Mouse (Mus musculus): ENCODE results near the gene Sox10.

DNA sequence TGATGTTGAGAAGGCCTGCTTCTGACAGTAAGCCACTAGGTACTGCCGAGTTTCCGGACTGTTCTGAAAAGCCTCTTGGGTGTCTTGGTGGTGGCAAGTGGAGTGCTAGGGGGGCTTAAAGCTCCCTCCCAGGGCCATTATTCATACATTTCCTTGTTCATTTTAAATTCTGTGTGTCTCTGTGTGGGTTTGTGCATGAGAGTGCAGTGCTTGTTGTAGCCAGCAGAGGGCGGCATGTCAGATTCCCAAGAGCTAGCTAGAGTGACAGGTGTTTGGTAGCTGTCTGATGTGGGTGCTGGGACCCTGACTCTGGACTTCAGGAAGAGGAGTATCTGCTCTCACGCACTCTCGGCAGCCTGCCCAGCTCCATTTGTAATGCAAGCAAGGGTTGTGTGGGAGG lies 36.8 kb downstream of the Sox10 start:
- TF ChIP-seq CTCF (IDR thresholded peaks at IDR 0.05; ENCODE audit: insufficient read depth, low read length): peak; percentile 46; the same call in 1 of the 2 replicates
- no peak for TF ChIP-seq POLR2A (IDR thresholded peaks at IDR 0.05; ENCODE audit: borderline replicate concordance, extremely low read depth, low read depth, low read length)
